Mouse (Mus musculus) liver, embryonic 14.5 days (tissue): ENCODE data around the gene Zbtb42.

Experiments
- CTCF ChIP-seq: IDR thresholded peaks from 2 replicates; pipeline ENCODE4 v1.5.1; 2016; ENCODE audit warnings: antibody characterized with exemption, low read depth, control low read depth
- EP300 ChIP-seq: IDR thresholded peaks from 2 replicates; pipeline ENCODE4 v1.6.1; 2016; ENCODE audit warnings: antibody characterized with exemption, low read depth

- no peak for TF ChIP-seq CTCF
- TF ChIP-seq EP300, result no peak
Observed at GRCm38 (mm10) chr12:112722240-112723027, 43.8 kb downstream of the Zbtb42 start.
